Mouse (Mus musculus) gastrocnemius, postnatal 4 days (tissue): ENCODE measurements around the gene Spint5. TPM values are rescaled to one million over a fixed set of nuclear protein-coding genes. Genes with fewer than 3 reads are reported as not detected.

Experiments used
- total RNA-seq, 2 experiments: library from RNA; stranded (reverse); gene quantifications; 2 replicates each; pipeline ENCODE4 v1.2.3; 2021

Spint5 gene
- total RNA-seq, 2 experiments from 2014 or later: not detected

Other genes starting within 250 kb of the Spint5 start
- not detected for gene Trp53tg5, start 241.6 kb upstream of the Spint5 start, total RNA-seq
- 10 to 100 TPM; 13.5 to 15.7 TPM for gene Dbndd2, start 229.2 kb upstream of the Spint5 start, total RNA-seq
- 10 to 100 TPM; 66.5 to 66.8 TPM for gene Pigt, start 217.8 kb upstream of the Spint5 start, total RNA-seq
- gene Wfdc2, start 152.9 kb upstream of the Spint5 start, total RNA-seq: 1 to 10 TPM in 1 of 2 experiments, not detected in 1; 1.3 TPM
- gene Spint3, start 141.8 kb upstream of the Spint5 start, total RNA-seq: not detected
- not detected for gene Wfdc6a, start 129.9 kb upstream of the Spint5 start, total RNA-seq
- gene Eppin, start 121.7 kb upstream of the Spint5 start, total RNA-seq: not detected
- not detected for gene Wfdc6b, start 101.8 kb upstream of the Spint5 start, total RNA-seq
- not detected for gene Wfdc8, start 101.7 kb upstream of the Spint5 start, total RNA-seq
- gene Wfdc16, start 76.5 kb upstream of the Spint5 start, total RNA-seq: not detected
- gene Wfdc10, start 59.3 kb upstream of the Spint5 start, total RNA-seq: not detected
- gene Wfdc9, start 58.7 kb upstream of the Spint5 start, total RNA-seq: not detected
- not detected for gene Wfdc11, start 41.2 kb upstream of the Spint5 start, total RNA-seq
- not detected for gene Wfdc13, start 30.2 kb upstream of the Spint5 start, total RNA-seq
- not detected for gene Spint4, start 16.8 kb upstream of the Spint5 start, total RNA-seq
- gene Wfdc3, start 30.6 kb downstream of the Spint5 start, total RNA-seq: not detected
- gene Dnttip1, start 30.7 kb downstream of the Spint5 start, total RNA-seq: 10 to 100 TPM; 40.8 to 40.9 TPM
- gene Ube2c, start 54.6 kb downstream of the Spint5 start, total RNA-seq: 10 to 100 TPM; 26.8 to 34.0 TPM
- gene Tnnc2, start 64.7 kb downstream of the Spint5 start, total RNA-seq: over 10,000 TPM; 10,138 to 10,688 TPM
- 10 to 100 TPM; 23.4 to 24.6 TPM for gene Snx21, start 70.5 kb downstream of the Spint5 start, total RNA-seq
- 10 to 100 TPM; 12.8 to 14.0 TPM for gene Acot8, start 89.6 kb downstream of the Spint5 start, total RNA-seq
- 1 to 10 TPM; 1.5 to 1.6 TPM for gene Zswim3, start 89.8 kb downstream of the Spint5 start, total RNA-seq
- gene Zswim1, start 107.4 kb downstream of the Spint5 start, total RNA-seq: 1 to 10 TPM; 4.7 to 5.9 TPM
- gene Spata25, start 113.2 kb downstream of the Spint5 start, total RNA-seq: 1 to 10 TPM; 1.2 to 1.9 TPM
- 10 to 100 TPM; 75.0 to 82.3 TPM for gene Ctsa, start 117.6 kb downstream of the Spint5 start, total RNA-seq
- 10 to 100 TPM; 38.5 to 41.9 TPM for gene Neurl2, start 118.2 kb downstream of the Spint5 start, total RNA-seq
- 10 to 100 TPM in 1 of 2 experiments, 1 to 10 TPM in 1; 9.5 to 15.5 TPM for gene Pltp, start 142.4 kb downstream of the Spint5 start, total RNA-seq
- 10 to 100 TPM; 42.1 to 43.3 TPM for gene Pcif1, start 164.0 kb downstream of the Spint5 start, total RNA-seq
- 10 to 100 TPM; 11.7 to 14.3 TPM for gene Zfp335, start 196.5 kb downstream of the Spint5 start, total RNA-seq
- 1 to 10 TPM in 1 of 2 experiments, under 1 TPM in 1; 0.93 to 1.1 TPM for gene Mmp9, start 225.5 kb downstream of the Spint5 start, total RNA-seq
- under 1 TPM; 0.54 to 0.93 TPM for gene Slc12a5, start 245.5 kb downstream of the Spint5 start, total RNA-seq